Mouse (Mus musculus) embryonic facial prominence, embryonic 14.5 days (tissue): ENCODE measurements around the gene Rspo1. TPM values are rescaled to one million over a fixed set of nuclear protein-coding genes. Genes with fewer than 3 reads are reported as not detected.

ENCODE experiments used
- ATAC-seq: fragments of 200-750 bp; cut with Nextera tagmentation; 2 replicates; pipeline ENCODE4 v1.8.0; 2017; ENCODE audit warnings: low read depth, moderate number of reproducible peaks, moderate TSS enrichment
- DNase-seq: peaks from one replicate; pipeline ENCODE4 v3.0.0-alpha.2; 2015; ENCODE audit warnings: low spot score
- H3K27ac ChIP-seq: fragments of 300-500 bp; sonication (generic); replicated peaks from 2 replicates; pipeline ENCODE4 v1.5.1; 2014; ENCODE audit warnings: low read depth, mild to moderate bottlenecking, low read length, moderate library complexity
- H3K27me3 ChIP-seq: fragments of 300-500 bp; sonication (generic); replicated peaks from 2 replicates; pipeline ENCODE4 v1.6.1; 2014; ENCODE audit warnings: low read length; ENCODE audit not compliant: control insufficient read depth, insufficient read depth
- H3K36me3 ChIP-seq: fragments of 300-500 bp; sonication (generic); 2 replicates; pipeline ENCODE4 v1.6.1; 2014; ENCODE audit warnings: low read length, mixed read lengths; ENCODE audit not compliant: control insufficient read depth, insufficient read depth
- H3K4me1 ChIP-seq: fragments of 300-500 bp; sonication (generic); 2 replicates; pipeline ENCODE4 v1.6.1; 2014; ENCODE audit warnings: antibody characterized with exemption, low read length; ENCODE audit not compliant: control insufficient read depth, insufficient read depth
- H3K4me2 ChIP-seq: fragments of 300-500 bp; sonication (generic); 2 replicates; pipeline ENCODE4 v1.6.1; 2014; ENCODE audit warnings: low read depth, mild to moderate bottlenecking, low read length, moderate library complexity, mixed read lengths
- H3K4me3 ChIP-seq: fragments of 300-500 bp; sonication (generic); 2 replicates; pipeline ENCODE4 v1.5.1; 2014; ENCODE audit warnings: low read depth, mild to moderate bottlenecking, low read length
- H3K9ac ChIP-seq: fragments of 300-500 bp; sonication (generic); 2 replicates; pipeline ENCODE4 v1.6.1; 2014; ENCODE audit warnings: low read depth, mild to moderate bottlenecking, low read length, moderate library complexity, mixed read lengths
- H3K9me3 ChIP-seq: fragments of 300-500 bp; sonication (generic); 2 replicates; pipeline ENCODE4 v1.6.1; 2016; ENCODE audit warnings: low read length; ENCODE audit not compliant: control insufficient read depth
- WGBS: fragments of 180-500 bp; shearing (Covaris S2); extraction: QIAGEN DNeasy Blood & Tissue Kit; methylation state at CpG from one replicate; pipeline ENCODE4 v1.1.7; 2014; 5-methylcytosine and 5-hydroxymethylcytosine counted together
- polyA plus RNA-seq: library from polyadenylated mRNA; unstranded; fragments of >200 nt; fragmentation: Nextera tagmentation; extraction: Ambion mirVana; gene quantifications from 2 replicates; pipeline ENCODE4 v1.2.1, GENCODE M21; 2014

Rspo1 gene
- polyA plus RNA-seq, 1 experiment from 2014 or later, result 10.0 TPM

DNA sequence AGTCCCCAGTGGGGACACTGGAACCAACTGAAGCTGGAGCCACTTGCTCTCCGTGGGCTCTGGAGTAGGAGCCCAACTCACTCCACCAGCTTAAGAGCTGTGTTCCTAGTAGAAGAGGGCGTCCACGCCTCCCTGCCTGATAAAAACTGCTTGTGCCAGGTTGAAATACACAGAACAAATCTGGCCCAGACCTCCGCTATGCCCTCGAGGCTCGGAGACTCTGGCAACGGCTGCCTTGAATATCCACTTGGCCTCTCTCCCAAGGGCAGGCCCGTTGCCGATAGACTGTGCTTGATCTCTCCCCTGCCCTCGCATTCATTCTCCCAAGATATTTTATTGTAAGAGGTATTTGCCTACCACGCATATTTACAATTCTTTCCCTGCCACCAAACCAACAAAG is 31.2 kb downstream of the Rspo1 start:
- Histone ChIP-seq H3K27me3 (peaks cover 7% of the 10 kb centered on the region; the same call in 1 of the 2 replicates), H3K4me3 (no peak overlapping the region), H3K9ac (no peak overlapping the region), H3K9me3 (no peaks in the 10 kb centered on the region), H3K4me1 (no peaks in the 10 kb centered on the region; the same call in 1 of the 2 replicates), H3K27ac (no peak overlapping the region), H3K36me3 (no peaks in the 10 kb centered on the region), H3K4me2 (no peak overlapping the region)
- ATAC-seq, result no peak
- DNase-seq, result peak; percentile 45
- WGBS, result 55% methylated on average over 11 of the region's 11 CpGs

DNA sequence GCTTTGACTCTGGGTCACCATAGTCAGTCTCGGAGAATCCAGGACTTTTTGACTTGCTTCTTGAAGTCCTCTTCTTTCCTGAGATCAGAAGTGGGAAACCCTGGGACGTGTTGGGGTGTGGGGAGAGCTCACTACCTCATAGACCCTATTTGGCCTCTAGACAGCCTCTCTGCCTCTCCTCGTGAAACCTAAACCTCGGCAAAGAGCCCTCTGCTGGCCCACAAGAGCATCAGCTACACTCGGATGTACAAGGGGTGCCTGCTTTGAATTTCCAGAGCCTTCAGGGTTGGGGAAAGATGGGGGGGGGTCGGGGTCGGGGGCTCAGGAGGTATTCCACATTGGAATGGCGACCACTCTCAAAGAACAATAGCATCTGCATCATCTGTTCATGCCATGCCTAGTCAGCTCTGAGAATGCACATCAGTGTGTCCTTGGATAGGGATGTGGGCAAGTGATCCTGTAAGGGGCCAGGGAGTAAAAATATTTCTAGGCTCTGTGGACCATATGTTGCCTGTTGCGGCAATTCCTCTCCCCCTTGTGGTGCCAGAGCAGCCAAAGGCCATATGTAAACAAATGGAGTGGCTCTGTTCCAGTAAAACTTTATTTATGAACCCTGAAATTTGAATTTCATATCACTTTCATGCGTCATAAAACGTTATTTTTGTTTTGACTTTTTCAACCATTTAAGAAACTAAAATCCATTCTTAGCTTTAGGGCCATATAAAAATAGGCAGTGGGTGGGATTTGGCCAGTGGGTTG is 34.7 kb downstream of the Rspo1 start:
- Histone ChIP-seq H3K9me3 (no peaks in the 10 kb centered on the region), H3K4me2 (no peak overlapping the region), H3K27ac (no peak overlapping the region), H3K4me3 (no peak overlapping the region), H3K36me3 (no peaks in the 10 kb centered on the region), H3K9ac (no peak overlapping the region), H3K4me1 (no peaks in the 10 kb centered on the region; the same call in 1 of the 2 replicates), H3K27me3 (peaks cover 11% of the 10 kb centered on the region; the same call in 1 of the 2 replicates)
- DNase-seq, result peak; percentile 77
- ATAC-seq, result peak; percentile 53; the same call in 1 of the 2 replicates
- WGBS, result 26% methylated on average over 11 of the region's 11 CpGs

- Histone ChIP-seq H3K4me1 (peaks cover 12% of the 10 kb centered on the region; the same call in 1 of the 2 replicates), H3K4me3 (peak overlapping the region; percentile 69), H3K36me3 (peaks cover 16% of the 10 kb centered on the region; the same call in 1 of the 2 replicates), H3K27ac (peak overlapping the region; percentile 36; the same call in 1 of the 2 replicates), H3K9me3 (no peaks in the 10 kb centered on the region), H3K9ac (peak overlapping the region; percentile 77), H3K4me2 (peak overlapping the region; percentile 76), H3K27me3 (no peaks in the 10 kb centered on the region; the same call in 1 of the 2 replicates)
- DNase-seq, result peak; percentile 97
- under 1% methylated on average over 44 of the region's 50 CpGs for WGBS
- ATAC-seq, result peak; percentile 98
These were observed 43.8 kb downstream of the Rspo1 start for GRCm38 (mm10) chr4:125029891-125030614.

DNA sequence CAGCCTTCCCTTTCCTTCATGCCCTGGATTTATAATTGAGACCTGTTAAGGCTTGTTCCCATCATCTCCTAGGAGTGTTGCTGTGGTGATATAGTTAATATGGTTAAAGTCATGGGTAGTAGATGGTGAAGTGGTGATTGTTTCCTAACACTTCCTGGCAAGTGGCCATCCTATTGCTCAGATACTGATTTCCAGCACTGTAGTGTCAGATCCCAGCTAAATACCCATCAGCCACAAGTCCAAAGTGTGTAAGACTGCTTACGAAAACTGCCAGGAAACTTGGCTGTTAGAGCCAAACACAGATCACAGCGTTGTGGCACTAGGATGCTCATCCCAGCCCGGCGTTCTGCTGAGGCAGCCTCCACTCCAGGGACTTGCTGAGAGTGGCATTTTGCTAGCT is 48.1 kb downstream of the Rspo1 start:
- Histone ChIP-seq H3K4me3 (no peak overlapping the region), H3K4me2 (no peak overlapping the region), H3K36me3 (peaks cover 53% of the 10 kb centered on the region), H3K9ac (no peak overlapping the region), H3K27me3 (no peaks in the 10 kb centered on the region), H3K4me1 (peaks cover 12% of the 10 kb centered on the region; the same call in 1 of the 2 replicates), H3K27ac (peak overlapping the region; percentile 21; the same call in 1 of the 2 replicates), H3K9me3 (no peaks in the 10 kb centered on the region)
- 76% methylated on average over 4 of the region's 4 CpGs for WGBS
- ATAC-seq (no peak), DNase-seq (no peak)

GRCm38 (mm10) chr4:125044454-125044853 is 58.2 kb downstream of the Rspo1 start:
- H3K4me2 ChIP-seq, result no peak overlapping the region
- 83% methylated on average over 7 of the region's 7 CpGs for WGBS
- no peak overlapping the region for H3K27ac ChIP-seq
- no peak overlapping the region for H3K9ac ChIP-seq
- H3K27me3 ChIP-seq, result no peaks in the 10 kb centered on the region
- no peak for ATAC-seq
- no peaks in the 10 kb centered on the region for H3K9me3 ChIP-seq
- H3K4me3 ChIP-seq, result no peak overlapping the region
- H3K36me3 ChIP-seq, result peaks cover 97% of the 10 kb centered on the region
- DNase-seq, result no peak
- H3K4me1 ChIP-seq, result no peaks in the 10 kb centered on the region

- no peak for ATAC-seq
- no peak overlapping the region for H3K4me3 ChIP-seq
- no peaks in the 10 kb centered on the region for H3K27me3 ChIP-seq
- DNase-seq, result no peak
- H3K27ac ChIP-seq, result no peak overlapping the region
- no peak overlapping the region for H3K9ac ChIP-seq
- H3K4me2 ChIP-seq, result no peak overlapping the region
- H3K36me3 ChIP-seq, result peaks cover 53% of the 10 kb centered on the region
- H3K9me3 ChIP-seq, result no peaks in the 10 kb centered on the region
- WGBS, result 89% methylated on average over 9 of the region's 9 CpGs
- peaks cover 11% of the 10 kb centered on the region for H3K4me1 ChIP-seq
These were observed 69.2 kb downstream of the Rspo1 start for GRCm38 (mm10) chr4:125055385-125055784.

DNA sequence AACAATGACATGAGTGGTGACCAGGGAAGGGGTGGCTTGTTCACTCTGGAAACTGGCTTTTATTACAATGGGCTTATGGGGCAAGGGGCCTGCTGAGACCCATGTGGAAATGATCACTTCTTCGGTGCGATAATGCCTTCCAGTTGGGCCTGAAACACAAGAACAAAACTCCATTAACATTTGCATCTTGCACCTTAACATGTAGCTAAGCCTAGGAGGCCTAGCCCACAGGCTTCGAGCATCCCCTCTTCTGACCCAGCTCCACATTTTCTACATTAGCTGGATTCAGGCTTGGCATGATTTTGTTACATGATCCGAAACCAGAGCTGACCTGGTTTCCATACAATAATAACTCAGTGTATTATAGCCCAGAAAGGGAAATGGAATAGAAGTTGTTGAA is 70.2 kb downstream of the Rspo1 start:
- no peak for ATAC-seq
- DNase-seq, result peak; percentile 14
- peaks cover 43% of the 10 kb centered on the region for H3K36me3 ChIP-seq
- peaks cover 11% of the 10 kb centered on the region for H3K4me1 ChIP-seq
- H3K27me3 ChIP-seq, result no peaks in the 10 kb centered on the region
- 38% methylated on average over 4 of the region's 4 CpGs for WGBS
- H3K4me3 ChIP-seq, result no peak overlapping the region
- 0 out of 2 replicates have a peak overlapping the region, but pooled peaks have one; percentile 16 for H3K27ac ChIP-seq
- H3K4me2 ChIP-seq, result no peak overlapping the region
- H3K9ac ChIP-seq, result no peak overlapping the region
- no peaks in the 10 kb centered on the region for H3K9me3 ChIP-seq

DNA sequence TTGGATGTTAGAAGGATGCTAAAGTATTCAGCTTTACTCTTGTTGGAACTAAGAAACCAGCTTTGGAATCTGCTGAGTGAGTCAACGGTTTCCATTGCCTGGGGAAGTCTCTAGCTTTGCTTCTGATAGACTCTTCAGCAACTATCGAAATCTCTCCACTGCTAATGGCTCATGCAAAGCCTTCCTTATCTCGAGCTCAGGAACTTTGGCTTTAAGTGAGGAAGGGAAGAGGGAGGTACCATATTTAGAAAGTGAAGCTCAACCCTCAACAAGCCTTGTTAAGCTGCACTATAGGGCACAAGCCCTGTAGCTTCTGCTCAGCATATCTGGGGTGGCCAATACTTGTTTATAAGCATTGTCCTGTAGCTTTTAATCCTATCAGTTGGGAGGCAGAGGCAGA is 71.0 kb downstream of the Rspo1 start:
- Histone ChIP-seq H3K36me3 (peaks cover 37% of the 10 kb centered on the region), H3K9ac (no peak overlapping the region), H3K27me3 (no peaks in the 10 kb centered on the region), H3K9me3 (no peaks in the 10 kb centered on the region), H3K27ac (0 out of 2 replicates have a peak overlapping the region, but pooled peaks have one; percentile 16), H3K4me3 (no peak overlapping the region), H3K4me2 (no peak overlapping the region), H3K4me1 (peaks cover 11% of the 10 kb centered on the region)
- no peak for DNase-seq
- ATAC-seq, result no peak
- WGBS, result 32% methylated on average over 3 of the region's 3 CpGs
